Mouse (Mus musculus): ENCODE measurements at regions not wholly inside any gene's neighbourhood (a gene's known extent, or its start where the extent isn't known, plus 50 kb on each side); places are given as distances from the start of the nearest gene placed in this dataset.

GRCm38 (mm10) chr5:39536351-39536750 lies 218.9 kb downstream of the Hs3st1 start:
- TF ChIP-seq GATA1 (IDR thresholded peaks at IDR 0.05; ENCODE audit: borderline replicate concordance, low read length) (no peak), FLI1 (IDR thresholded peaks at IDR 0.05; ENCODE audit: low read length) (no peak)

All from megakaryocyte, embryonic 14.5 days (primary cell).